Mouse (Mus musculus): ENCODE results near the gene Hormad2. TPM values are rescaled to one million over a fixed set of nuclear protein-coding genes. Genes with fewer than 3 reads are reported as not detected.

Gene Hormad2
- total and polyA plus RNA-seq, 3 experiments: 16.0 to 17.0 TPM; not detected in 1

DNA sequence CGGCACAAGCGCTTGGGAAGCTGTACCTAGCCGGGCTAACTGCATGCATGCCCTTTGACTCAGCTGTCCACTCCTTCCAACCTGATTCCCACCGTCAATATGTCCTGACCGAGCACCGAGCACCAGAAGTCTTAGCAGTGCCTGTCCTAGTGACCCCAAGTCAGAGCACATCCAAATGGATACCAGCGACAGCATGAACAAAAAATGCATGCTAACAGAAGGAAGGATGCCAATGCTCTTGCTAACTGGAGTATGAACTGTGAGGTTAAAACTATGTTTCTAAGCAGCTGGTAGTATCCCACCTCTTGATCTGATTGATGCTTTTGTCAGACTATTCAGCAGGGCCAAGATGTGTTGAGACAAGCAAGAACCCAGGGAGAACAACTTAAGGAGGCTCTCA, 37.5 kb downstream of the Hormad2 start (continued):
- TF ChIP-seq POLR2AphosphoS2 (IDR thresholded peaks at IDR 0.05; ENCODE audit: low read length) (no peak), RAD21 (IDR thresholded peaks at IDR 0.05; ENCODE audit: low read depth, low read length) (no peak)

DNA sequence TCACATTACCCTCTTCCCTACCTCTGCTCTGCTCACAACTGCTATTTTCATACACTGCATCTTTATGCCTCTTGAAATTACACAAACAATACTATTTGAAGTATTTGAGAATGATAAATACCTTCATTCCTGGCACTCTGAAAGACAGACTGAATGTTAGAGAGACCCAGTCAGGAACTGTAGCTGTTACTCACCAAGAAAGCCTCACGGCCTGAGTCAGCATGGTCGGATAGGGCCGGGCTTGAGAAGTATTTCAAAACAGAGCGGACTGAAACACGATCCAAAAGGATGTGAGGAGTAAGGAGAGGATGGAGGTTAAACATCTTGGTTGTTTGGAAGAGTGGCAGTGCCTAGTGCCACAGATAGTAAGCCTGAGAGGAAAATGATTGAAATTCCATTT, 39.7 kb downstream of the Hormad2 start:
- H3K9ac ChIP-seq (ENCODE audit: control insufficient read depth, low read depth, low read length, poor library complexity, severe bottlenecking): no peak overlapping the region
- H3K27ac ChIP-seq (ENCODE audit: control insufficient read depth, low read depth, low read length): no peak overlapping the region
- H3K36me3 ChIP-seq (ENCODE audit: control insufficient read depth in 1 of 2, insufficient read depth in 2 of 2, low read length in 2 of 2): peaks cover 0 to 2% of the 10 kb centered on the region in 2 experiments; a peak in 2 of 4 replicates
- H3K27me3 ChIP-seq (ENCODE audit: control insufficient read depth in 1 of 2, insufficient read depth in 2 of 2, low read length in 2 of 2): 0 out of 4 replicates have a peak, but pooled peaks cover 0 to 3% of the 10 kb centered on the region in 2 experiments
- H3K9me3 ChIP-seq (replicated peaks; ENCODE audit: insufficient read depth, low read length): no peaks in the 10 kb centered on the region
- H3K4me3 ChIP-seq (ENCODE audit: control insufficient read depth in 1 of 2, insufficient read depth in 1 of 2, low read depth in 2 of 2, low read length in 2 of 2): no peak overlapping the region
- no peaks in the 10 kb centered on the region for H3K79me2 ChIP-seq (ENCODE audit: control insufficient read depth, insufficient read depth, low read length, poor library complexity)
- no peaks in the 10 kb centered on the region for H3K4me1 ChIP-seq (ENCODE audit: control insufficient read depth in 1 of 2, insufficient read depth in 2 of 2, low read length in 2 of 2)
- TF ChIP-seq KAT2A (conservative IDR thresholded peaks at IDR 0.05; ENCODE audit: low read depth, low read length): no peak
- no peak for TF ChIP-seq SMC3 (IDR thresholded peaks at IDR 0.05; ENCODE audit: low read depth, low read length)
- no peak for TF ChIP-seq NELFE (IDR thresholded peaks at IDR 0.05; ENCODE audit: low read depth, low read length)
- TF ChIP-seq MAZ (IDR thresholded peaks at IDR 0.05; ENCODE audit: low read depth, low read length): no peak
- TF ChIP-seq EP300 (IDR thresholded peaks at IDR 0.05; ENCODE audit: low read depth in 1 of 2, low read length in 2 of 2): no peak
- no peak for TF ChIP-seq ZC3H11A (IDR thresholded peaks at IDR 0.05; ENCODE audit: low read depth, low read length)
- no peak for TF ChIP-seq MXI1 (IDR thresholded peaks at IDR 0.05; ENCODE audit: low read depth, low read length)
- no peak for TF ChIP-seq CHD1 (IDR thresholded peaks at IDR 0.05; ENCODE audit: low read depth, low read length)
- TF ChIP-seq CHD2 (IDR thresholded peaks at IDR 0.05; ENCODE audit: low read length): no peak
- no peak for TF ChIP-seq TBP (IDR thresholded peaks at IDR 0.05; ENCODE audit: low read depth, low read length)
- no peak for TF ChIP-seq TAL1 (IDR thresholded peaks at IDR 0.05; ENCODE audit: low read length)
- no peak for TF ChIP-seq USF2 (IDR thresholded peaks at IDR 0.05; ENCODE audit: borderline replicate concordance in 1 of 2, insufficient read depth in 1 of 2, low read depth in 1 of 2, low read length in 2 of 2)
- no peak for TF ChIP-seq E2F4 (IDR thresholded peaks at IDR 0.05; ENCODE audit: borderline replicate concordance, low read depth, low read length)
- no peak for TF ChIP-seq MYB (IDR thresholded peaks at IDR 0.05; ENCODE audit: low read depth, low read length)
- no peak for DNase-seq (ENCODE audit: low read depth, low spot score)

DNA sequence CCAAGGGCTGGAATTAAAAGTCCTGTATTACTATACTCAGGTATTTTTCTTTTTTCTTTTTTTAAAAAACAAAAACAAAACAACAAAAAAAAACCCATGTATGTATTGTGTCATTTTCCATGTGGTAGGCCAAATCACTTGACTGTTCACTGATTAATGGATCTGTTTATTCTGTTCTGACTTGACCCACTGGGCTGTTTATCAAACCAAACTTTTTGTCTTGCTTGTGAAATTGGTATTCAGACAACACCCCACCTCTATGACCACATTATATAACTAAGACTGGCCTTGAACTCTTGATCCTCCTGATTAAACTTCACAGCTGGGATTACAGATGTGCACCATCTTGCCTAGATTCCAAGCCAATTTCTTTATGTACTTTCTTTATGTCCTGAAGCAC, 46.7 kb downstream of the Hormad2 start:
- no peak overlapping the region for H3K4me3 ChIP-seq (ENCODE audit: control insufficient read depth in 1 of 2, insufficient read depth in 1 of 2, low read depth in 2 of 2, low read length in 2 of 2)
- TF ChIP-seq RAD21 (IDR thresholded peaks at IDR 0.05; ENCODE audit: low read depth, low read length) (no peak), POLR2A (IDR thresholded peaks at IDR 0.05; ENCODE audit: control insufficient read depth in 1 of 2, insufficient read depth in 1 of 2, low read depth in 1 of 2, low read length in 2 of 2, poor library complexity in 1 of 2) (no peak), CHD2 (IDR thresholded peaks at IDR 0.05; ENCODE audit: low read length) (no peak)
- DNase-seq (ENCODE audit: low read depth, low spot score): no peak
- H3K27me3 ChIP-seq (ENCODE audit: control insufficient read depth in 1 of 2, insufficient read depth in 2 of 2, low read length in 2 of 2): no peaks in the 10 kb centered on the region
- H3K4me1 ChIP-seq (ENCODE audit: control insufficient read depth in 1 of 2, insufficient read depth in 2 of 2, low read length in 2 of 2): no peaks in the 10 kb centered on the region
- no peaks in the 10 kb centered on the region for H3K79me2 ChIP-seq (ENCODE audit: control insufficient read depth, insufficient read depth, low read length, poor library complexity)
- no peak overlapping the region for H3K9ac ChIP-seq (ENCODE audit: control insufficient read depth, low read depth, low read length, poor library complexity, severe bottlenecking)
- no peak overlapping the region for H3K27ac ChIP-seq (ENCODE audit: control insufficient read depth, low read depth, low read length)
- H3K36me3 ChIP-seq (ENCODE audit: control insufficient read depth in 1 of 2, insufficient read depth in 2 of 2, low read length in 2 of 2): peaks cover 3% of the 10 kb centered on the region in 2 experiments
- H3K9me3 ChIP-seq (replicated peaks; ENCODE audit: insufficient read depth, low read length): no peaks in the 10 kb centered on the region
